In genomic region chr15:82984574-82984973, GRCm38 (mm10) we compare ENCODE assay signal across 18 mouse cellular contexts. TPM values are rescaled to one million over a fixed set of nuclear protein-coding genes. Genes with fewer than 3 reads are reported as not detected.
DNase-seq lines count a peak whose midpoint lies in the region; ATAC-seq and TF ChIP-seq lines count a peak whose summit lies in the region.
"Had no signal": no experiment of that assay in that cellular context is flagged by ENCODE, and none has a peak within 500 bp of the region (broad histone marks: within the 10 kb centered on the region; RNA-seq: fewer than 3 reads in every experiment).

No protein-coding gene starts in this region.

- no peak overlapping the region for H3K4me2 ChIP-seq in hindbrain, postnatal 0 days (ENCODE audit: low read depth, low read length)
- H3K4me2 ChIP-seq in midbrain, embryonic 15.5 days = peak overlapping the region; percentile 49; the same call in 1 of the 2 replicates
- H3K4me2 ChIP-seq: heart, embryonic 11.5 days had no signal

- H3K27me3 ChIP-seq in forebrain, embryonic 10.5 days (ENCODE audit: poor library complexity, severe bottlenecking) = peaks cover 84% of the 10 kb centered on the region
- peaks cover 15% of the 10 kb centered on the region; the same call in 1 of the 2 replicates for H3K27me3 ChIP-seq in hindbrain, postnatal 0 days (ENCODE audit: insufficient read depth, low read length)
- H3K27me3 ChIP-seq in midbrain, embryonic 15.5 days (replicated peaks) = no peaks in the 10 kb centered on the region

- DNase-seq in cerebellum, postnatal 10 days = peak; percentile 68 to 71
- no peak for DNase-seq in forebrain, embryonic 10.5 days (ENCODE audit: extremely low spot score, low spot score)
- no peak for DNase-seq in hindbrain, postnatal 0 days (ENCODE audit: low spot score)
- no peak for DNase-seq in layer of hippocampus, adult 18-20 months (ENCODE audit: low spot score in 2 of 2)
- DNase-seq in thymus, postnatal 4 days = no peak
- no peak for DNase-seq in kidney, adult 9 months
- DNase-seq: adrenal gland, adult 8-10 months; cerebellum, postnatal 25 days; gastrocnemius, adult 2 months; heart, postnatal 4 days; spleen, adult 18-20 months had no signal

- peak overlapping the region; percentile 84 for H3K27ac ChIP-seq in forebrain, embryonic 10.5 days
- H3K27ac ChIP-seq in hindbrain, postnatal 0 days = peak overlapping the region; percentile 26; the same call in 1 of the 2 replicates
- peak overlapping the region; percentile 88; the same call in 1 of the 2 replicates for H3K27ac ChIP-seq in midbrain, embryonic 15.5 days
- H3K27ac ChIP-seq: gastrocnemius, adult 2 months; kidney, postnatal 0 days; liver, embryonic 14.5 days; stomach, postnatal 0 days had no signal

- WGBS in forebrain, embryonic 10.5 days = 73% methylated on average over 7 of the region's 7 CpGs
- 49% methylated on average over 7 of the region's 7 CpGs for WGBS in hindbrain, postnatal 0 days
- WGBS in midbrain, embryonic 15.5 days = 43% methylated on average over 7 of the region's 7 CpGs

- no peak overlapping the region for H3K9ac ChIP-seq in hindbrain, postnatal 0 days (replicated peaks; ENCODE audit: low read length)
- no peak overlapping the region for H3K9ac ChIP-seq in midbrain, embryonic 15.5 days
- H3K9ac ChIP-seq: liver, embryonic 14.5 days had no signal

- ATAC-seq in cerebellum, adult (ENCODE audit: insufficient number of reproducible peaks, low FRiP score, low TSS enrichment) = no peak
- no peak for ATAC-seq in hindbrain, postnatal 0 days
- ATAC-seq in midbrain, embryonic 15.5 days (replicated peaks) = no peak

- no peak overlapping the region; the same call in 1 of the 2 replicates for H3K4me3 ChIP-seq in forebrain, embryonic 10.5 days
- H3K4me3 ChIP-seq in hindbrain, postnatal 0 days (ENCODE audit: low read length) = no peak overlapping the region
- H3K4me3 ChIP-seq in midbrain, embryonic 15.5 days = no peak overlapping the region
- H3K4me3 ChIP-seq: gastrocnemius, adult 2 months; myocyte had no signal

- no peaks in the 10 kb centered on the region for H3K36me3 ChIP-seq in forebrain, embryonic 10.5 days (replicated peaks)
- no peaks in the 10 kb centered on the region for H3K36me3 ChIP-seq in hindbrain, postnatal 0 days (ENCODE audit: insufficient read depth, low read length)
- no peaks in the 10 kb centered on the region for H3K36me3 ChIP-seq in midbrain, embryonic 15.5 days (replicated peaks)

- peaks cover 86% of the 10 kb centered on the region for H3K4me1 ChIP-seq in forebrain, embryonic 10.5 days
- peaks cover 47% of the 10 kb centered on the region for H3K4me1 ChIP-seq in hindbrain, postnatal 0 days (ENCODE audit: insufficient read depth, low read length)
- H3K4me1 ChIP-seq in midbrain, embryonic 15.5 days = peaks cover 81% of the 10 kb centered on the region

- no peak for TF ChIP-seq CTCF in hindbrain, postnatal 0 days (IDR thresholded peaks at IDR 0.05; ENCODE audit: low read depth)

- no peaks in the 10 kb centered on the region for H3K9me3 ChIP-seq in forebrain, embryonic 10.5 days
- no peaks in the 10 kb centered on the region for H3K9me3 ChIP-seq in hindbrain, postnatal 0 days (ENCODE audit: low read length)
- H3K9me3 ChIP-seq in midbrain, embryonic 15.5 days = no peaks in the 10 kb centered on the region

RNA-seq across cellular contexts. Expression of gene Tcf20, which starts 3.1 kb away (rescaled TPM):
- polyA plus RNA-seq in forebrain, embryonic 10.5 days (2016; fragmentation: Nextera tagmentation; extraction: Ambion mirVana) = 6.5 and 7.1 TPM in 2 replicates
- 89.2 and 98.3 TPM in 2 replicates for total RNA-seq in hindbrain, postnatal 0 days (2014; rRNA removed)
- 8.6 and 8.8 TPM in 2 replicates for polyA plus RNA-seq in hindbrain, postnatal 0 days (2015; fragmentation: Nextera tagmentation; extraction: Ambion mirVana)
- 15.1 and 15.9 TPM in 2 replicates for polyA plus RNA-seq in midbrain, embryonic 15.5 days (2015; fragmentation: Nextera tagmentation; extraction: Ambion mirVana)
- 100 to 1,000 TPM; 238 to 241 TPM for total RNA-seq in layer of hippocampus, adult 18-20 months (2021)

RNA-seq across cellular contexts. Expression of gene Nfam1, which starts 48.5 kb away (rescaled TPM):
- 1.6 and 2.3 TPM in 2 replicates for polyA plus RNA-seq in forebrain, embryonic 10.5 days (2016; fragmentation: Nextera tagmentation; extraction: Ambion mirVana)
- total RNA-seq in hindbrain, postnatal 0 days (2014; rRNA removed) = 1.7 and 3.3 TPM in 2 replicates
- 1.7 and 1.8 TPM in 2 replicates for polyA plus RNA-seq in hindbrain, postnatal 0 days (2015; fragmentation: Nextera tagmentation; extraction: Ambion mirVana)
- polyA plus RNA-seq in midbrain, embryonic 15.5 days (2015; fragmentation: Nextera tagmentation; extraction: Ambion mirVana) = 2.9 TPM in 2 replicates
- total RNA-seq in layer of hippocampus, adult 18-20 months (2021) = 1 to 10 TPM; 2.2 to 2.3 TPM
- polyA plus RNA-seq: myocyte had no signal

Comparison
In these comparisons a context has a peak if more than half of its experiments do, and no peak if none do; other contexts are left out.
1. DNase-seq: peak in cerebellum, postnatal 10 days (2 of 2); none in forebrain, embryonic 10.5 days (single experiment), hindbrain, postnatal 0 days (single experiment), layer of hippocampus, adult 18-20 months (0 of 2), thymus, postnatal 4 days (single experiment) and kidney, adult 9 months (single experiment).
2. H3K27ac ChIP-seq: peak in every context shown above with its lines; median percentile 88 in midbrain, embryonic 15.5 days; 84 in forebrain, embryonic 10.5 days; 26 in hindbrain, postnatal 0 days.